Mouse (Mus musculus): ENCODE results near the gene Fry.
A peak's percentile ranks its signal among the peaks of the same experiment; 100 is the strongest.

Gene Fry

GRCm38 (mm10) chr5:150518064-150518463, 399.6 kb downstream of the Fry start, which contains the start of gene Zar1l:
Gene Zar1l (minus strand): TSS chr5:150518164.
- DNase-seq (ENCODE audit: low spot score in 2 of 2), result no peak

- peak in 1 of 2 experiments; percentile 23 for DNase-seq (ENCODE audit: low spot score in 2 of 2)
Observed at GRCm38 (mm10) chr5:150519551-150519950, 401.1 kb downstream of the Fry start.

- peak; percentile 84 to 87 for DNase-seq (ENCODE audit: low spot score in 2 of 2)
Observed at GRCm38 (mm10) chr5:150521937-150522866, 403.8 kb downstream of the Fry start, which contains the start of gene Brca2. Gene Brca2 (plus strand): TSS chr5:150522630.

- no peak for DNase-seq (ENCODE audit: low spot score in 2 of 2)
Observed at GRCm38 (mm10) chr5:150522867-150523234, 404.4 kb downstream of the Fry start.

GRCm38 (mm10) chr5:150525239-150525638, 406.8 kb downstream of the Fry start:
- DNase-seq (ENCODE audit: low spot score in 2 of 2), result no peak

- DNase-seq (ENCODE audit: low spot score in 2 of 2), result no peak
Observed at GRCm38 (mm10) chr5:150541302-150541701, 422.9 kb downstream of the Fry start.

- no peak for DNase-seq (ENCODE audit: low spot score in 2 of 2)
Observed at GRCm38 (mm10) chr5:150543184-150543583, 424.7 kb downstream of the Fry start.
